Mouse (Mus musculus) thymus, adult 18-20 months (tissue): ENCODE measurements around the gene Pde4d.

ENCODE experiments used
- DNase-seq, 2 experiments: peaks; one replicate each; pipeline ENCODE4 v3.0.0; 2022; ENCODE audit warnings: mixed read lengths in 2 of 2

The Pde4d gene

DNA sequence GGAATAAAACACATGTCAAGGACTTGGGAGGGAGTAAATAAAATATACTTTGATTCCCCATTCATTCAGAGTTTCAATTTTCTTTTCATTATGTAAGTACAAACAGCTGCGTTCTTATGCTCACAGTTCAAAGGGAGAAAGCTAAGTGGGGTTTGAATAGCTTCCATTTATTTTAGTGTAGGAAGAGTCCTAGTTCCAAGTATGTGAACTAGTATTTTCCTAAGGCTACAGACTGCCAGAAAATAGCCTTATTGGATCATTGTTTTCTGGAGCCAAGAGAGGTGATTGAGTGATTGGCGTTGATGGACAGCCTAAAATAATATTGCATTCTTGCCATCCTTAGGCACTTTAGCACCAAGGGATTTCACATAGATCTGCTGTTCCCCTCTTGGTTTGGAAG, 41.1 kb downstream of the Pde4d start:
- no peak for DNase-seq

GRCm38 (mm10) chr13:108492886-108493285, 43.1 kb downstream of the Pde4d start:
- DNase-seq, result no peak

GRCm38 (mm10) chr13:108494365-108494764, 44.6 kb downstream of the Pde4d start:
- no peak for DNase-seq

DNA sequence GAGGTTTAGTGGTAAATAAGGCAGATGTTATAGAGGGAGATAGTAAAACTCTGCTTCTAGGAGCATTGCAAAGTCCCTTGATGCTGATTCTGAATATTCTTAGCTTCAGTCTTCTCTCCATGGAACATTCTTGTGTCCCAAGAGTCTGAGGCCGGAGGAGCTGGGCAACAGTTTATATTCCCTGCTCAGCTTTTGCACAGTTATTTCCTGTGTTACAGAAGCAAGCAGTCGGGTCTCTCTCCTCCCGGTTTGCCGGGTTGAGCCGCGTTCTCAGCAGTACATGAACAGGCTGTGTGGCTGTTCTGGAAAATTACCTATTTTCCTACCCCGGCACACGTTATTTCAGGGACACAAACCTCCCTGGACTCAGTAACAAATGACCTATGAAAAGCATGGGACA, 48.0 kb downstream of the Pde4d start:
- DNase-seq, result no peak

- no peak for DNase-seq
Observed at GRCm38 (mm10) chr13:108498247-108498743, 48.5 kb downstream of the Pde4d start.

GRCm38 (mm10) chr13:108498773-108499313, 49.1 kb downstream of the Pde4d start:
- no peak for DNase-seq

- no peak for DNase-seq
Observed at GRCm38 (mm10) chr13:108501386-108501785, 51.6 kb downstream of the Pde4d start.

- DNase-seq, result no peak
Observed at GRCm38 (mm10) chr13:108524548-108524947, 74.8 kb downstream of the Pde4d start.

GRCm38 (mm10) chr13:108524969-108525368, 75.2 kb downstream of the Pde4d start:
- no peak for DNase-seq

- no peak for DNase-seq
Observed at GRCm38 (mm10) chr13:108526258-108527007, 76.7 kb downstream of the Pde4d start.

GRCm38 (mm10) chr13:108527090-108527770, 77.5 kb downstream of the Pde4d start:
- no peak for DNase-seq

GRCm38 (mm10) chr13:108528343-108528742, 78.6 kb downstream of the Pde4d start:
- no peak for DNase-seq

- DNase-seq, result no peak
Observed at GRCm38 (mm10) chr13:108532875-108533274, 83.1 kb downstream of the Pde4d start.

GRCm38 (mm10) chr13:108536436-108536835, 86.7 kb downstream of the Pde4d start:
- DNase-seq, result no peak

GRCm38 (mm10) chr13:108536951-108537350, 87.2 kb downstream of the Pde4d start:
- no peak for DNase-seq

DNA sequence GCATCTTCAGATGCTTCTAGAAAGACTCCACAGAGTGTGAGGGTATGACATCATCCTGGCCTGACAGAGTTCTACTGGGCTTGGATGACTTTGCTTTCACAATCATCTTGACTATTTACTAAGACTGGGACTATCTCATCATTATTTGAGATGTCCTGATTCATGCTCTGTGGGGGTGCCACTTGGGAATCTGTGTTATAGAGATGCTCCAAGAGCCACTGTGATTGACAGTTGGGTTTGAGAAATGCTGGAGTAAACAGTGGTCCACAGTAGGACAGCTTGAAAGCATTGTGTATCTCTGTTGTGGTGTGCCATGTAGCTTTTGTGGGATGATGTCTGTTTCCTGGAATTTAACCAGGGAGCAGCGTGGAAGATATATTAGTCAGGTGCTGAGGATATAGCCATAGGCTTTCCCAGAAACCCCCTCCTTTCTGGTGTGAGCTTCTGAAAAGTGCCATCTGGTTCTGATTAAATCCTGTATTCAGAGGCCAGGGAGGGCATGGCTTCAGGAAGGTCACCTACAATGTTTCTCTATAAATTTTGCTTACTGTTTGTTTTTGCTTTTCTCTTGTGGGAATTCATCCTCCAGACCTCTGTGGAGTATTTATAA, 89.1 kb downstream of the Pde4d start:
- no peak for DNase-seq

- no peak for DNase-seq
Observed at GRCm38 (mm10) chr13:108541488-108541887, 91.7 kb downstream of the Pde4d start.

DNA sequence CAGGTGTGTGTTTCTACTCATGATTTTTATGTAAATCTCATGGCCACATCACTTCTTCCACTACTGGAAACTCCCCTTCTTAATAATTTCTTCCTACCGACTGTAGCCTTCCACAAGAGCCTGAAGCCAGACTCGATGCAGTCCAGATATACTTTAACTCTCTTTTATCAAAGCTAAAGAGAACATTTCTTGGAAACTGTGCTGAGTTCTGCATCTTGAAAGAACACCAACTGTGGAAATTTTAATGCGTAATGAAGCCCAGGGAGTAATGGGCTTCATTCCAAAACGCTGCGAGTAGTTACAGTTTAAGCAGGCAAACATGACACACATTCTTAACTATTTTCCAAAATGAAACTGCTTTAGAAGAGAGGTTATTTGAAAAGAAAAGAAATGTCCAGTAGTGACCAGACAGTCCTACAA, 92.6 kb downstream of the Pde4d start:
- DNase-seq, result no peak

DNA sequence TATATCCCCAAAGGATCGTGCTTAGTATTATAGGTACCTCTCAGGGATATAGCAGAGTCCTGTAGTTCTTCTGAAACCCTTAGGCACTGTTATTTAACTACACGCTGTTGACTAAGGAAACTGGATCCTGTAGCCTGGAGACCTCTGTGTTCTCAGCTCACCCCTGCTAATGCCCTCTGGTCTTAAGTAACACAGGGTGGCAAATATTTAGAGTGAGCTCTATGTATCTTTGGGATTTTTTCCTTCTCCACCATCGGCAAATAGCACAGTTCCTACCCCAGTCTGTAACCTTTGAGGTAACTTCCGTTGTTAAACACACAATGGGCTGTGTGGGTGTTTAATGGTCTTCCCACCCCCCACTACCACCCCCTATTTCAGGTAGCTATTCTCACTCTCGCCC, 102.5 kb downstream of the Pde4d start:
- DNase-seq, result no peak

- DNase-seq, result no peak
Observed at GRCm38 (mm10) chr13:108552995-108553394, 103.2 kb downstream of the Pde4d start.

DNA sequence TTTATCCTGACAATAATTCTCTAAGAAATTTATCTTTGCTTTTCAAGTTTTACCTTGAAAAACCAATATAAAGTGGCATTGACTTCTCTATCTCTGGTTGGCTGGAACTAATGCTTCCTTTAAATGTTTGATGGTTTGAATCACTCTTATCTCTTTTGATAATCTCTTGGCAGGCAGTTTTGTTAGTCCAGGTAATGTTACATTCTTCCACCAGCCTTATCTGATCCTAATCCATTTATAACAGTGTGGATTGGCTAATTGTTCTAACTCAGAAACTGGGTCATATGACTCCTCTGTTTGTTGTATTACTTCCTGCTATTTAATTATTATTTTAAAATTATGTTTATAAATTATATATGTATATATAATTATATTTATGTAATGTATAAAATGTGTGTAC, 105.2 kb downstream of the Pde4d start:
- no peak for DNase-seq

- DNase-seq, result no peak
Observed at GRCm38 (mm10) chr13:108596938-108597337, 147.2 kb downstream of the Pde4d start.

DNA sequence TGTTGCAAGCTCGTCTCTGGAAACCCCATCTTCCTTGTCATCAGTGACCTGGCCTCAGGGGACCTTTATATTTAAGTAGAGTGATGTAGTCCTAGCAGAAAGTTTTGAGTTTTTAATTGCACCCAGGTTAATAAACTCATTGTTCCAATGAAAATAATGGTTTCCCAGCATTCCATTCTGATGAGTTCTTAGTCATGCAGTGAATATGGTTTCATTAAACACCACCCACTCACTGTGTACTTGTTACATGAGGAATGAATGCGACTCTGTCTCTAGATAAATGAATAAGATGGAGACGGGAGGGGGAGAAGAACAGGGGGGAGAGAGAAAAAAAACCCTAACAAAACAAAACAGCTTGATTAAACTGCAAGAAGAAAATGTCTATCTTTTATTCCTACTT, 148.9 kb downstream of the Pde4d start:
- no peak for DNase-seq
